Mouse (Mus musculus) stomach, postnatal 0 days (tissue): ENCODE data around the gene Trp53inp2. TPM values are rescaled to one million over a fixed set of nuclear protein-coding genes. Genes with fewer than 3 reads are reported as not detected.

Experiments
- ATAC-seq: fragments of 200-750 bp; cut with Nextera tagmentation; 2 replicates; pipeline ENCODE4 v1.8.0; 2017; ENCODE audit not compliant: low FRiP score, low TSS enrichment
- DNase-seq: peaks from one replicate; pipeline ENCODE4 v3.0.0-alpha.2; 2016; ENCODE audit warnings: low spot score
- H3K27ac ChIP-seq: fragments of 300-500 bp; sonication (generic); replicated peaks from 2 replicates; pipeline ENCODE4 v1.5.1; 2014; ENCODE audit warnings: mild to moderate bottlenecking, control low read depth
- H3K27me3 ChIP-seq: fragments of 300-500 bp; sonication (generic); 2 replicates; pipeline ENCODE4 v1.6.1; 2014; ENCODE audit warnings: low read length; ENCODE audit not compliant: control insufficient read depth, insufficient read depth
- H3K36me3 ChIP-seq: fragments of 300-500 bp; sonication (generic); 2 replicates; pipeline ENCODE4 v1.6.1; 2014; ENCODE audit warnings: low read length, mixed read lengths; ENCODE audit not compliant: control insufficient read depth, insufficient read depth
- H3K4me1 ChIP-seq: fragments of 300-500 bp; sonication (generic); replicated peaks from 2 replicates; pipeline ENCODE4 v1.6.1; 2014; ENCODE audit warnings: antibody characterized with exemption; ENCODE audit not compliant: control insufficient read depth, insufficient read depth
- H3K4me2 ChIP-seq: fragments of 300-500 bp; sonication (generic); replicated peaks from 2 replicates; pipeline ENCODE4 v1.6.1; 2014; ENCODE audit warnings: low read depth, mild to moderate bottlenecking, control low read depth, moderate library complexity
- H3K4me3 ChIP-seq: fragments of 300-500 bp; sonication (generic); 2 replicates; pipeline ENCODE4 v1.5.1; 2014; ENCODE audit warnings: low read depth, low read length, control low read depth
- H3K9ac ChIP-seq: fragments of 300-500 bp; sonication (generic); 2 replicates; pipeline ENCODE4 v1.6.1; 2014; ENCODE audit warnings: mild to moderate bottlenecking, low read length, control low read depth, mixed read lengths
- H3K9me3 ChIP-seq: fragments of 300-500 bp; sonication (generic); 2 replicates; pipeline ENCODE4 v1.6.1; 2016; ENCODE audit warnings: low read length; ENCODE audit not compliant: control insufficient read depth
- CTCF ChIP-seq: IDR thresholded peaks from 2 replicates; pipeline ENCODE4 v1.5.1; 2016; ENCODE audit warnings: antibody characterized with exemption, low read depth, mild to moderate bottlenecking, moderate library complexity
- EP300 ChIP-seq: optimal IDR thresholded peaks from 2 replicates; pipeline ENCODE3; 2016; ENCODE audit warnings: antibody characterized with exemption
- WGBS: fragments of 180-500 bp; shearing (Covaris S2); extraction: QIAGEN DNeasy Blood & Tissue Kit; methylation state at CpG from one replicate; pipeline ENCODE4 v1.1.7; 2014; 5-methylcytosine and 5-hydroxymethylcytosine counted together
- polyA plus RNA-seq: library from polyadenylated mRNA; unstranded; fragments of >200 nt; fragmentation: Nextera tagmentation; extraction: Ambion mirVana; gene quantifications from 2 replicates; pipeline ENCODE4 v1.2.1, GENCODE M21; 2015

Gene Trp53inp2
- polyA plus RNA-seq, 1 experiment from 2014 or later, result 29.4 TPM

DNA sequence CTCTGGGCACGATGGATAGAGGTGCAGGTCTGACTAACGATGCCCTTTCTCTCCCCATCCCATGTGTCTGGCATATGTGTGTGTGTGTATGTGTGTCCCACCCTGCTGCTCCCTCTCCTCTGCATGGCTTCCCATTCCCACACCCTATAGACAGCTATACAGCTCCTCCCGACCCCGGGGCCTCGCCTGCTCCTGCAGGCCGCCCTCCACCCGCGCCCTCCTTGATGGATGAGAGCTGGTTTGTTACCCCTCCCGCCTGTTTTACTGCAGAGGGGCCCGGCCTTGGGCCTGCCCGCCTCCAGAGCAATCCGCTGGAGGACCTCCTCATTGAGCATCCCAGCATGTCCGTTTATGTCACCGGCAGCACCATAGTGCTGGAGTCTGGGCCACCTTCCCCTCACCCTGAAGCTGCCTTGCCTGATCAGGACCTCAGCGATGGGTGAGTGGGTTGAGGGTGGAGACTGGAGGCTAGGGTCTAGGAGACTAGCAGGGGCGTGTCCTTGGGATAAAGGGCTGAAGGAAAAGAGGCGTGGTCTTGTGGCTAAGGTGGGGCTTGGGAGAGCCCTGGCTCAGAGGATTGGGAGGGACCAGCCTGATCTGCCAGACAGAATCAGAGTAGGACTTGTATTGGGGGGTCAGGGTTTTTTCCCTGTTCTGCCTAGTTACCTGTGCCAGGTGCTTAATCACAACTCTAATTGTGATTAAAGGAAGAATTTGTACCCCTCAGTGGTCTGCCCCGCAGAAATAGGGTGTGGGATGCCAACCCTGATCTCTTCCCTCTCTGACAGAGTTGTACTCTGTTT lies 5.1 kb downstream of the Trp53inp2 start:
- Histone ChIP-seq H3K36me3 (peaks cover 9% of the 10 kb centered on the region), H3K4me2 (no peak overlapping the region)

DNA sequence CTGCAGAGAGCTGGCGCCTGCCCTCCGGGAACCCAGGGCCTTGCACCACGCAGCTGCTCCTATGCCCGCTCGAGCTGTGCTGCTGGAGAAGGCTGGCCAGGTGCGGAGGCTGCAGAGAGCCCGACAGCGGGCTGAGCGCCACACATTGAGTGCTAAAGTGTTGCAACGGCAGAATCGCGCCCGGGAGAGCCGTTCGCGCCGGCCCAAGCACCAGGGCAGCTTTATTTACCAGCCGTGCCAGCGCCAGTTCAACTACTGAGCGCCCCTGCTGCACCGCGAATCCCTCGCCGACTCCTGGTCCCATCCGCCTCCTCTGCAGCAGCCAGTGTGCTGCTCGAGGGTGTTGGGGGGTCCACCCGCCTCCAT lies 5.7 kb downstream of the Trp53inp2 start:
- Histone ChIP-seq H3K4me3 (no peak overlapping the region), H3K27me3 (no peaks in the 10 kb centered on the region), H3K27ac (no peak overlapping the region), H3K4me1 (0 out of 2 replicates have a peak, but pooled peaks cover 4% of the 10 kb centered on the region), H3K9ac (no peak overlapping the region), H3K4me2 (no peak overlapping the region), H3K9me3 (no peaks in the 10 kb centered on the region), H3K36me3 (peaks cover 9% of the 10 kb centered on the region)
- DNase-seq (no peak), ATAC-seq (no peak)
- WGBS, result 34% methylated on average over 27 of the region's 27 CpGs
- no peak for TF ChIP-seq CTCF
- TF ChIP-seq EP300, result no peak

More for the DNA sequence above, 5.1 kb downstream of the Trp53inp2 start:
- H3K9me3 ChIP-seq, result no peaks in the 10 kb centered on the region
- H3K27me3 ChIP-seq, result no peaks in the 10 kb centered on the region
- TF ChIP-seq CTCF (no peak), EP300 (no peak)
- peaks cover 4% of the 10 kb centered on the region; the same call in 1 of the 2 replicates for H3K4me1 ChIP-seq
- no peak overlapping the region for H3K4me3 ChIP-seq
- no peak overlapping the region for H3K27ac ChIP-seq
- no peak overlapping the region for H3K9ac ChIP-seq
- no peak for ATAC-seq
- DNase-seq, result peak; percentile 19
- 47% methylated on average over 18 of the region's 18 CpGs for WGBS

DNA sequence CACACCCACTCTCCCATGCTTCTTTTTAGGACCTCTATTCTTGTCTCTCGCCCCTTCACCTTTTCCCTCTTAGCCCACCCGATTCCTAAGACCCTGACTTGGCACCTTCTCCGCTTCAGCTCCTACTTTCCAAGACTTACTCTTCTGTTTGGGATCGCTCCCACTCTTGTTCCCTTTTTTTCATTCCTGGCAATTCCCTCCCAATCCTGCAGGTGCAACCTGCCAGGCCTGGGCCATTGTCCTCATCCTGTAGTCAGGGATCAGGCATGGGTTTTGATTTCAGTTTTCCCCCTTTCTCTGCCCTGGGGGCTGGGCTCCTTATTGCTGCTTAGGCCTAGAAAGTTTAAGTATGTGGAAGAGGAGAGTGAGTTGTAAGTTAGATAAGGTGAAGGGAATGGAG lies 6.2 kb downstream of the Trp53inp2 start:
- no peak overlapping the region for H3K4me3 ChIP-seq
- H3K4me2 ChIP-seq, result no peak overlapping the region
- H3K9me3 ChIP-seq, result no peaks in the 10 kb centered on the region
- 0 out of 2 replicates have a peak, but pooled peaks cover 4% of the 10 kb centered on the region for H3K4me1 ChIP-seq
- no peaks in the 10 kb centered on the region for H3K27me3 ChIP-seq
- TF ChIP-seq EP300, result no peak
- TF ChIP-seq CTCF, result no peak
- H3K9ac ChIP-seq, result no peak overlapping the region
- ATAC-seq, result no peak
- WGBS, result 73% methylated on average over 4 of the region's 4 CpGs
- no peak overlapping the region for H3K27ac ChIP-seq
- peaks cover 9% of the 10 kb centered on the region for H3K36me3 ChIP-seq
- no peak for DNase-seq

DNA sequence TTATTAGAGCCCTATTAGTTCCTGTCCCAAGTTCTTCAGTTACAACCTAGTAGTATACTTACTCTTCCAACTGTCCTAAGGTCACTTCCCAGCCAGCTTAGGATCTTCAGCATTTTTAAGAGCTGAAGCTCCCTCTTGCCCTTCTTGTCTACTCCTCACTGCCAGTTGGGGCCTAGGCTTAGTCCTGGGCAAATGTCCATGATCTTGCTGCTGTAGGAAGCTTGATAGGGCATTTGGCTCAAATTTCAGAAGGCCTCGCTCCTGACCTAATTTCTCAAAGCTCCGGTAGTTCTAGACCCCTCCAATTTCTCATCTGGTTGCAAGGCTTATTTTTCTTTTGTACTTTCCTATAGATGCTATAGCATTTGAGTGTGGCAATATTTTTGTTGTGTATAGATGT lies 7.7 kb downstream of the Trp53inp2 start:
- Histone ChIP-seq H3K9ac (no peak overlapping the region), H3K27me3 (no peaks in the 10 kb centered on the region), H3K27ac (no peak overlapping the region), H3K4me3 (no peak overlapping the region), H3K4me2 (no peak overlapping the region), H3K9me3 (no peaks in the 10 kb centered on the region), H3K4me1 (no peaks in the 10 kb centered on the region), H3K36me3 (peaks cover 9% of the 10 kb centered on the region)
- DNase-seq (no peak), ATAC-seq (no peak)
- no peak for TF ChIP-seq CTCF
- TF ChIP-seq EP300, result no peak
- 84% methylated on average over 2 of the region's 2 CpGs for WGBS

DNA sequence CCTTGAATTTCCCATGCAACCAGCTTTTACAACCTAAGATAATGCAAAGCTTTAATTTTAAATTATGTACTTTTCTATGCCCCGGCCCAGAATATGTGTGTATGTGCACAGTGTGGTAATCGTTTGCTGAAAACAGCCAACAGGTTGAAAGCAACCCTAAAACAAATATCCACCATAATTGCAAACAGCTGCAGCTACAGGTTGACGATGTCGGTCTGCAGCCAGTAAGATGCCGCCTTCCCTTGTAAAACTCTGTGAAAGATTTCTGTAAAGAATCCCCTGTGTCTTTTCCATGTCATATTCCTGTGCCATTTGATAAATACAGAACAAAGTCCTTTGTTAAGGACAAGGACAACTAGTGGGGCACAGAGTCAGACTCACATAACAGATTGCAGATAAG lies 13.7 kb downstream of the Trp53inp2 start:
- Histone ChIP-seq H3K9me3 (no peaks in the 10 kb centered on the region), H3K4me1 (no peaks in the 10 kb centered on the region), H3K4me2 (no peak overlapping the region), H3K27me3 (no peaks in the 10 kb centered on the region), H3K4me3 (no peak overlapping the region), H3K36me3 (peaks cover 4% of the 10 kb centered on the region; the same call in 1 of the 2 replicates), H3K9ac (no peak overlapping the region), H3K27ac (no peak overlapping the region)
- DNase-seq, result no peak
- ATAC-seq, result no peak
- TF ChIP-seq CTCF (no peak), EP300 (no peak)
- WGBS, result 75% methylated on average over 5 of the region's 5 CpGs

DNA sequence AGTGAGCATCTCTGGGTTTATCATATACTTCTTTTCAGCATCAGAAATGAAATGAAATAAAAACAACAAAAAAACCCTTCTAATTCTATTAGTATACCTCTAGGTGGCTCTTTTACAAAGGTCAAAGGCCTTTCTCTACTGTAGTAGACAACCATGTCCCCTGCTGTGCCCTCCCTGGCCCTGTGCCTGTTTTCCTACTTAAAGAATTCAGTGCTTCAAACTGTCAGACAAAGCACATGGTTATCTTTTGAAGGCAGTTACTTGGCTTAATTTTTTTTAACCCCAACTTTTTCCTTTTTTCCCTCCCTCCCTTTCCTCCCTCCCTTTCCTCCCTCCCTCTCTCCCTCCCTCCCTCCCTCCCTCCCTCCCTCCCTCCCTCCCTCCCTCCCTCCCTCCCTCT lies 19.4 kb downstream of the Trp53inp2 start:
- Histone ChIP-seq H3K9me3 (no peaks in the 10 kb centered on the region), H3K27ac (no peak overlapping the region), H3K27me3 (no peaks in the 10 kb centered on the region), H3K4me1 (no peaks in the 10 kb centered on the region), H3K36me3 (peaks cover 6% of the 10 kb centered on the region; the same call in 1 of the 2 replicates), H3K9ac (no peak overlapping the region), H3K4me2 (no peak overlapping the region), H3K4me3 (no peak overlapping the region)
- ATAC-seq, result no peak
- TF ChIP-seq EP300, result no peak
- TF ChIP-seq CTCF, result no peak
- no peak for DNase-seq
